Mouse (Mus musculus): Measurements from ENCODE around the gene Syvn1.

- no peak for TF ChIP-seq POLR2A (IDR thresholded peaks at IDR 0.05; ENCODE audit: borderline replicate concordance, low read depth, low read length)
- no peak for TF ChIP-seq CTCF (IDR thresholded peaks at IDR 0.05; ENCODE audit: low read depth, low read length)
Observed at GRCm38 (mm10) chr19:6028991-6029390, 17.4 kb upstream of the Syvn1 start.
